Mouse (Mus musculus): Measurements from ENCODE around the gene Celf6.

Celf6 gene

GRCm38 (mm10) chr9:59588252-59588651 is 10.5 kb downstream of the Celf6 start:
- DNase-seq (ENCODE audit: low read depth, low spot score), result no peak

GRCm38 (mm10) chr9:59588710-59589671 is 11.3 kb downstream of the Celf6 start:
- DNase-seq (ENCODE audit: low read depth, low spot score), result peak; percentile 53

- no peak for DNase-seq (ENCODE audit: low read depth, low spot score)
Observed at GRCm38 (mm10) chr9:59589703-59590439, 12.2 kb downstream of the Celf6 start.

GRCm38 (mm10) chr9:59601661-59602060 is 23.9 kb downstream of the Celf6 start:
- no peak for DNase-seq (ENCODE audit: low read depth, low spot score)

- DNase-seq (ENCODE audit: low read depth, low spot score), result no peak
Observed at GRCm38 (mm10) chr9:59605967-59606366, 28.2 kb downstream of the Celf6 start.

GRCm38 (mm10) chr9:59610950-59611349 is 33.2 kb downstream of the Celf6 start:
- no peak for DNase-seq (ENCODE audit: low read depth, low spot score)

GRCm38 (mm10) chr9:59615797-59616196 is 38.1 kb downstream of the Celf6 start:
- no peak for DNase-seq (ENCODE audit: low read depth, low spot score)

- DNase-seq (ENCODE audit: low read depth, low spot score), result peak; percentile 99
Observed at GRCm38 (mm10) chr9:59616622-59617306, 39.0 kb downstream of the Celf6 start, which contains the start of gene Parp6. Gene Parp6 (plus strand): TSS chr9:59617284.

GRCm38 (mm10) chr9:59617307-59617973 is 39.7 kb downstream of the Celf6 start:
- no peak for DNase-seq (ENCODE audit: low read depth, low spot score)

- no peak for DNase-seq (ENCODE audit: low read depth, low spot score)
Observed at GRCm38 (mm10) chr9:59638372-59638771, 60.7 kb downstream of the Celf6 start.

- no peak for DNase-seq (ENCODE audit: low read depth, low spot score)
Observed at GRCm38 (mm10) chr9:59639936-59640335, 62.2 kb downstream of the Celf6 start.

- no peak for DNase-seq (ENCODE audit: low read depth, low spot score)
Observed at GRCm38 (mm10) chr9:59641320-59641719, 63.6 kb downstream of the Celf6 start.

GRCm38 (mm10) chr9:59649911-59650310 is 72.2 kb downstream of the Celf6 start:
- no peak for DNase-seq (ENCODE audit: low read depth, low spot score)

GRCm38 (mm10) chr9:59653371-59653770 is 75.7 kb downstream of the Celf6 start:
- DNase-seq (ENCODE audit: low read depth, low spot score), result no peak

- no peak for DNase-seq (ENCODE audit: low read depth, low spot score)
Observed at GRCm38 (mm10) chr9:59654450-59654983, 76.8 kb downstream of the Celf6 start.

- DNase-seq (ENCODE audit: low read depth, low spot score), result peak; percentile 100
Observed at GRCm38 (mm10) chr9:59655958-59656634, 78.4 kb downstream of the Celf6 start, which contains the start of gene Pkm. Gene Pkm (plus strand): TSS chr9:59656368.
